Mouse (Mus musculus) skeletal muscle tissue, adult 2 months (tissue): ENCODE data around the gene Ncor2.

Source experiments
- DNase-seq: peaks from one replicate; pipeline ENCODE4 v3.0.0-alpha.2; 2012; ENCODE audit warnings: low read depth, low spot score

The Ncor2 gene

DNA sequence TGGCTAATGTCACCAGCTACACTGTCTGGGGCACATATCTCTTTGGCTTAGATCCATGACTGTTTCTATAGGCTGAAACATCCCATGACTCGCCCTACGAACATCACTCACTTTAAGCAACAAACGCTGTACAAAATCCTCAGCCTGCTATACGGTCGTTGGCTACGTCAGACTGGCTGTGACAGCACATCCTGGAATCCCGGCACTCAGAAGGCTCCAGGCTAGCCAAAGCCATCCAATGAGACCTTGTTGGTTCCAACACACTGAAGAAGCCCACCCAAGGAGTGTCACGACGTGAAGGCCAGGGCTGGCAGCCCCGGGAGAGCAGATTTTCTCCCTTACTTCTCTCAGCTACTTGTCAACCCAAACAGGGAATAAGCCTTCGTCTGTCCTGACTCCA lies 82.7 kb downstream of the Ncor2 start:
- DNase-seq: no peak

DNA sequence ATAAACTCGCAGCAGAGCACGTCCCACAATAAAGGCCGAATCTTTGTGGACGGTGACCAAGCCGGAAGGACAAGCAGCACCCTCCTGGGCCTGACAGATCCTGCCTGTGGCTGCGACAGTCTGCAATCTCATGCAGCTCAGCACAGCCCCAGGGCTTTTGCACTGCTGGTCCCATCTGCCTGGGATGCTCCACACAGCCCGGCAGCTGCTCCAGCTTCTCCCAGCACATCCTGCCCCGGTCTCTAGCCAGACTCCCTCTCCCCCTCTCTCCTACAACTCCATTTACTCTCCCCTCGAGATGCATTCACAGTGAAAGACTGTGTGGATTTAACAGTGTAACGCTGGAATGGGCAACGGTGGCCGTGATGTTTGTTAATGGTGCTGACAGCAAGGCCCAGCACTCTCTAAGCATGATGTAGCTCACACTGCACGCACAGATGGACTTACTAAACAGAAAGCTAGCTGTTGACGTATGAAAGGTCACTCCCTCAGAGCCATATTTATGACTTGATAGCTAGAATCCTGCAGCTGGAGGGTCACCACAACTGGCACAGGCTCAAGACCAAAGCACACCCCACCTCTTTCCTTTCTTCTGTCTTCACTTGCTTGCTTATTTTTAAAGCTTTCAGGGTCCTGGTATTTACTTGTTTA lies 83.4 kb downstream of the Ncor2 start:
- no peak for DNase-seq

DNA sequence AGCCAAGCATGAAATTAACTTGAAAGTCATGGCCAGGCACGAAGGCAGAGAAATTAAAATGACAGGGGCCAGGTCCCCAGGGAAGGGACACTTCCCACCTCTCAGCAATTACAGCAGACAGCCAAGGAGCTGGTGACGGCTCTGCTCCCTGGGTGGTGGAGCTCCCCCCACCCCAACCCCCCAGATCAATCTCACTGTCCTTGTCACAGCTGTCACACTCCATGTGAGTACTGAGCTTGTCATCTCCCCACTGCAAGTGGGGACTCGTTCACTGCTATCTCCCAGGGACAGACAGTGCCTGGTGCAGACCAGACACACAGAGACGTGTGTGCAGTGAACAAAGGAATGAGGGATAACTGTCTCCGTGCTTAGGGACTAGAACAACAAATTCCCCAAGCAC lies 85.2 kb downstream of the Ncor2 start:
- no peak for DNase-seq

DNA sequence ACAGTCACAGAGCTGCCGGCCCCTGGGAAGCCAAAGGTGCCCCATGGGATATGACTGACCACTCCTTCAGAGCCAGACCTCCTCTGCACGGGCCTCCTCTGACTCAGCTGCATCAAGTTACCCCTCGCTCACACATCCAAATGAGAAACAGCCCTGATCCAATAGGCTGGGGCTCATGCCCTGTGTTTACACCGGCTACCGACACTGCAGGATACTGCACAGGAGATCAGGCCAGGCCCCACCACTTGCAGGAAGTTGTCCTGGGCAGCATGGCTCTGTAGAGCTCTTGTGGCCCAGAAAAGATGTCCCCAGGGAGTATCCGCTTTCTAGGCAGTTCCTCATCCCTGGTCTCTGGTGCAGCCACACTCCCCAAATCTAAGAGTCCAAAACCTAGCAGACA lies 90.9 kb downstream of the Ncor2 start:
- peak; percentile 57 for DNase-seq

DNA sequence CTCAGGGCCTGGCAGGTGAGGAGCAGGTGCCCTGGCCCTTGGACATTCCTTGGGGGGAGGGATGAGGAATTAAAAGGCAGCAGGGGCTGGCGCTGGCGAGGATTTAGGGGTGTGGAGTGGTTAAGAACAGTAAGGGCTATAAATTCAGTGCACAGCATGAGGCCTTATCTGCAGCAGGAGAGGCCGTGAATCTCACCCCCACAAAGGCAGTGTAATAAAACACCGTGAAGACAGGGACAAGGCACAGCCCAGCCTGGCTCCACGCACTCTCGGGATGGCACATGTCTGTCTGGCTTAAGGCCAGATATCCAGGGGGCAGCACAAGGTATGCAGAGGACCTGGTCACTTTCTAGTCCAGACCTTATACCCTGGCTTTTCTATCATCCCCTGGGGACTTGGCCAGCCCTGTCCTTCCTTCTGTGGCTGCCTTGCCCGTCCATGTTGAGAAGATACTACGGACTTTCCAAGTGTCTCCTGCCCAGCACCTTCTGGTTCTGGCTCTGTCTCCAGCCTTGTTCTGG lies 93.9 kb downstream of the Ncor2 start:
- no peak for DNase-seq

DNA sequence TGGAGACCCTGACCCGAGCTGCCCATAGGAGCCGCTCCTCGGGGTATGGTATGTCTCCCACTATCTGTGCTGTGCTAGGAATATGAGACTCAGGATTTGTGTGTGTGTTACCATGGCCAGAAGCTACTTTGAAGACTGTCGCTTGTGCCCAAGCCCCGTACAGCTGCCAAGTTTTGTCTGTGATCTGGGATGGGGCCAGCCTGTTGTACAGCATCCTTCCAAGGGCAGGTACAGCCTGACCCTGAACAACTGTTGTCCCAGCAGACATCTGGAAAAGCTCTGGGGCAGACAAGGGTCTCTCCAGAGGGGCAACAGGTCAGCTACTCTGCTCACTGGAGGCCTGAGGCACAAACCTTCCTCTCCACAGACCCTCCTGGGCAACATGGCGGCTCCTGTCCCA lies 95.3 kb downstream of the Ncor2 start:
- DNase-seq: no peak

DNA sequence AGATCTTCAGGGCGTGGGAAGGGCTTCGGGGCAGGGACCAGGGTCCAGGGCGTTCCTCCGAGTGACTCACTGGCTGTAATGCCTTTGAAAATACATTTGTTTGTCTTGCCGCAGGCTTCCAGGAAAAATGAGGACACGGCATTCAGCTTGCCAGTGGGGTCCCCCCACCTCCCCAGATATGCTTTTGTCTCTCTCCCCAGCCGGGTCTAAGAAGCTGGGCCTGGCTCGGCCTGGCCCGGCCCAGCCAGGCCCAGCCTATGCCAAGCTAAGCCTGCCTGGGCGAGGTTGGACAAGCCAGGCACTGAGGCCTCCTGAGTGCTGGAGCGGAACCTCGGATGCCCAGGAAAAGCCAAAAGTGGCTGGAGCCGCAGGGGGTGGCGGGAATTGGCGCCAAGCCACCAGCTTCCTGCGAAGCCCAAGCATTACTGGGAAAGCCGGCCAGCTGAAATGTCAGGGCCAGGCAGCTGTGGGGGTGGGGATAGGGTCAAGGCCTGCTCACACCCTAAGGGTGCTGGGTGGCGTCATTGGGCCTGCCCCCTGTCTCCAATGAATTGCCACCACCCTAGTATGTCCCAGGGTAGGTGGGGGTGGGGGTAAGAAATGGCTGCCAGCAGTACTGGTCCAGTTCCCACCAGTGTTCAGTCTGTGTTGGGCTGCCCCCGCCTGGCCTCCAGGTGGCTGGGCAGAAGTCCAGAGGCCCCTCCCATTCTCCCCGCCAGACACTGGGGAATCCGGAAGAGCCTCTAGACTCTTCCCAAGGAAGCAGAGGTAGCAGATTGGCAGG lies 97.5 kb downstream of the Ncor2 start:
- peak; percentile 93 for DNase-seq

DNA sequence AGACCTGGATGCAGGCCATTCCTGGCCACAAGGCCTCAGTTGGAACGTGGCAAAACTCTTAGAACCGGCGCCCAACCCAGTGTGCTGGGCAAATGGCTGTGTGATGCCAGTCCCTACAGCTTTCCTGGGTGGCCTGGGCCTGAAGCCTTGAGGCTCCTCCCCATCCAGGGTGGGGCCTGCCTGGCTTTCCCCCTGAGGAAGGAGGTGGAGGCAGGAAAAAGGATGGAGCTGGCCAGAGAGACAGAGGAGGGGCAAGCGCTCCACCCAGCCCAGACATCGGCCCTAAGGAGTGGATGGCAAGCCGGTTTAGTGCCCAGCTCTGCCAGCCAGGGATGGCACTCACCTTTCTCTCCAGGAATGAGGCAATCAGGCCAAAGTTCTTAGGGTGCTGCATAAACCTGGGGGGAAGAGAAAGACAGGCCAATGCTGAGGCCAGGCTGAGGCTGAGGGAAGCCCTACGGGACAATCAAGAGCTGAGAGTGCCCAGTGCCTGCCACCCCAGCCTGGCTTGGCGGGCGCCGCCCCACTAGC lies 98.2 kb downstream of the Ncor2 start:
- peak; percentile 49 for DNase-seq

DNA sequence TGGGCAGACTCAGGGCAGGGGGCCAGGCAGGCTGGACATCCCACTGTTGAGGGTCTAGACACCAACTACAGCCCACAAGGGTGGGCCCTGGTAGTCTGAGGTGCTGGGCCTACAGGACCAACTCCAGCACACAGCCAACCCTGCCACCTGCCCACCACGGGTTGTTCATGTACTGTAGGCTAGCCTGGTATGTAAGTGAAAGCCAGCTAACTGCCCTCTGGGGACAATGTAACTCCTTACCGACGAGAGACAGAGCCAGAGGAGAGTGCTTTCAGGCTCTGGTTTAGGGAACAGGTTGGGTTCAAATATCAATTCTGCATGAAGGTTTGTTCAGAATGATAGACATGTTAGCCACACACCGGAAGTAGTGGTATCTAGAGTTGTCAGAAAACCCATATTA lies 98.7 kb downstream of the Ncor2 start:
- DNase-seq: no peak

DNA sequence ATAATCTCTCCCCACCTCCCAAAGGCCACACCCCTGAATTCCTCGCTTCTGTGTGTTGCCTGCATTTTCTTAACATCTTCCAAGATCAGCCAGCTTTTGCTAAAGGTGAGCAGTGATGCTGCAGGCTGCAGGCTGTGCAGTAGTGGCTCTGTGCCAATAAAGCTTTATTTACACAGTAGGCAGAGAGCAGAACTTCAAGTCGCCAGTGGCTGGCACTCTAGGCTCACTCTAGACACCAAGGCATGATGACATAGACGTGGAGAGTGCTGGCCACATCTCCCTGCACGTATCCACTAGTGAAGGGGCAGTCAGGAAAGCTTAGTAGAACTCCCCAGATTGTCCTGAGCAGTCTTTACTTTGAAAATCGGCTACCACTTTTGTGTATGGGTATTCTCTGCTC lies 100.8 kb downstream of the Ncor2 start:
- no peak for DNase-seq

DNA sequence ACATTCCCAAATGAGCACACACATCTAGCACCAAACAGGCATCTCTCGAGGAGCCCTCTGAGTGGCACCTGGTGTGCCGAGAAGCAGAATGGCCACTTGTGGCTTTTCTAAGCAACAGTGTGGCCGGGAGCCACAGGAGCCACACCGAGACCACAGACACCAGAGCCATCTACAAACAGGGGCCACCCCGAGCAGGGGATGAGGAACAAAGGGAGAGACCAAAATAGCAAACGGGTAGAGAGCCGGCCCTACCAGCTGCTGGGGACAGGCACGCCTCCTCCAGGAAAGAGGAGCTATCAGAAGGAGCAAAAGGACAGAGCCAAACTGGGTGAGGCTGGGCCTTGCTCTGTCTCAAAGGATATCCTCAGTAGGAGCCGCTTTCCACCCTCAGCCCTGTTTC lies 102.8 kb downstream of the Ncor2 start:
- no peak for DNase-seq

DNA sequence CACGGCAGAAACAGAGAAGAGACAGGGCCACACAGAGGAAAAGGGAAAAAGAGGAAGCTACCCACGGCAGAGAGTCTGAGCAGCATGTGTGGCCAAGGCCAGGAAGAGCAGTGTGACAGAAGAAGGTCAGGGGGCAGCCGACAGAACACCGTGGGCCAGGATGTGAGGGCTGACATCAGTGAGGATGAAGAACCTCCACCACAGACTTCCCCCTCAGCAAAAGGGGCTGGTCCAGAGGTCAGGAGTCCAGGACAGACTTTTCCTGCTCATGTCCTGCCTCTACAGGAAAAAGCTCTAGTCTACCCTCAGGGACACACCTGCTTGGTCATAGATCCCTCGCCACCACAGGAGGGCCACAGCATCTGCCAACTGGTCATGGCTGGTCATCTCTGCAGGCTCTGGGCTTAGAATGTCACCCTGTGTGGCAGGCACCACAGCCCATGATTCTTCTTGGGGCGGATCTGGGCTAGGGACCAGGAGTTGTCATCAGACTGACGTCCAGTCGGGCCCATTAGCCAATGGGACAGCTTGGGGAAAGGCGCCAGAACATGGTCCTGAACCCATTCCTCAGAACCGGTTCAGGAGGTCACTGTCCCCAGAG lies 104.3 kb downstream of the Ncor2 start:
- DNase-seq: peak; percentile 59

DNA sequence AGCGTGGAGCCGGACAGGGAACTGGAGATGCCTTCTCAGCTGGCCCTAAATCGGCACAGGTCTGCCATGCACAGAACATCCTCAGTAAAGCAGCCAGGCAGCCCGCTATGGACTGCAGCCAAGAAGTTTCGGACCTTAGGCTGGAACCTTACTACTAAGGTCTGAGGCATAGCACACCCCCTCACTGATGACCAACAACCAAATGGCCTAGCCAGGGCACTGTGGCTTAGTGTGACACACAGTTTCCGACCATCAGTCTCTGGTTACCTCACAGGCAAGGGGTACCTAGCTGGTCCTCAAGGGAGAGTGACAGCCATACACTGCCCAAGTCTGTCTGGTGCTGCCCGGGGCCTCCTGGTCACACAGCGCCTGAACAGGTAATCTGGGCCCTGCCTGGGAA lies 105.1 kb downstream of the Ncor2 start:
- no peak for DNase-seq

DNA sequence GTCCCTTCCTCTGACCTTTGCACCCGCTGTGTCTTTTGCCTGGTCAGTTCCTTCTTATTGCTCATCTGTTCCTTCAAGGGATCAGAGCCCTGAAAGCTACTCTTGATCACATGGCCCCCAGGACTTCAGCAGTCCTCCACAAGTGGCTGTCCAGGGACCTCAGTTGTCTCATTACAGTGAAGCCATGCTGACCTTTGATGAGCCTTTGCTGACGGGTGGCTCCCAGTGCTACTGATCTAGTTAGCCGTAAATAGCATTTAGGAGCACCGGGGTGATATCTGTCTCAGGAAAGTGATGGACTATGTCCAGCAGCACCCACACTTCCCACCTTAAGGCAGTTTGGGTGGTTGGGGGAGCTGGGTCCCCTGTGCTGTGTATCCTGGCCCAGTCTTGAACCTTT lies 105.7 kb downstream of the Ncor2 start:
- DNase-seq: peak; percentile 55

DNA sequence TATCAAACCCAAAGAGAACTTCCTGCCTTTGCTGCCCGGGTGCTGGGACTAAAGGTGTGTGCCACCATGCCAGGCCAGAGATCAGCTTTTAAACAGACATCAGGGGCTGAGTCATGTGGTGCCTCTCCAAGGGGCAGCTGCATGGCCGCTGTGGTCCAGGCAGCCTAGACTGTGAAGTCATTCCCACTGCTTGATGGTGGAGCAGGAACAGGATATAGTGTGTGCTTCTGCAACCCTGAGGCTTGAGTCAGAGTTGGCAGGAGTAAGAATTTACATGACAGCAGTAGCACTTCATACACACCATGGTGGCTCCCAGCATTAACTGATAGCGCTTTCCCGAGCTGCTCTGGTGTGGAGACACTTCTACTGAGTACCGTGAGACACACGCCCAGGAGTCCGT lies 106.6 kb downstream of the Ncor2 start:
- no peak for DNase-seq

DNA sequence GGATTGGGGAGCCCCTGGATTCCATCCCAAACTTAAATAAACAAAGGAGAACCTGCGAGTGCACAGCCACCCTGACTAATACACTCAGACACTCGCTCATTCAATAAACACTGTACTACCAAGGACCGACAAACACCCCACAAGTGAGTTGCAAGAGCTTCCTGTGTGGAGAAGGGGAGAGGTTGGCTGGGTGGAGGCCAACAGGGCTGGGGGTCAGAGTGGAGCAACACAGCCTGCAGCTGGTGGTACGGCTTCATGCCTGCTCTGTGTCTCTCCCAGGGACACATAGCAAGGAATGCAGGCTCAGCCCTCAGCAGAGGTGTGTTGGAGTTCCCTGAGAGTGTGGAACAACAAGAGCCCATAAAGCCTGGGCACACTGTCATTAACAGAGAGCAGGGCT lies 107.1 kb downstream of the Ncor2 start:
- DNase-seq: no peak

DNA sequence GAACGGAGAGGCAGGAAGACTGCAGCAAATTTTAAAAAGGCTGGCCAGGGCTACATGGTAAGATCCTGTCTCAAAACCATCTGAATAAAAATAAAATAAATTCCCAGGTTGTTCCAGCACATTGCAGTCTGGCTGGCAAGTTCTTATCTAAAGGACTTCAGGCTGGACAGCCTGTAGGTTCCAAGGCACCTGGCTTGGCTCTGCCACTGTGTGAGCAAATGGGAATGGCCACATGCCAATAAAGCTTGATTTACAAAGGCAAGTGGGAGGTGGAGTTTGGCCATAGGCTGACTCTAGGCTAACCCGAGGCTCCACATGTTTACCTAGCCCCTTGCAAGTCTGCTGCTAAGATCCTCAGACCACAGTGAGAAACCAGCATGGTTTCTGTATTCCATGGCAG lies 108.6 kb downstream of the Ncor2 start:
- DNase-seq: peak; percentile 67

DNA sequence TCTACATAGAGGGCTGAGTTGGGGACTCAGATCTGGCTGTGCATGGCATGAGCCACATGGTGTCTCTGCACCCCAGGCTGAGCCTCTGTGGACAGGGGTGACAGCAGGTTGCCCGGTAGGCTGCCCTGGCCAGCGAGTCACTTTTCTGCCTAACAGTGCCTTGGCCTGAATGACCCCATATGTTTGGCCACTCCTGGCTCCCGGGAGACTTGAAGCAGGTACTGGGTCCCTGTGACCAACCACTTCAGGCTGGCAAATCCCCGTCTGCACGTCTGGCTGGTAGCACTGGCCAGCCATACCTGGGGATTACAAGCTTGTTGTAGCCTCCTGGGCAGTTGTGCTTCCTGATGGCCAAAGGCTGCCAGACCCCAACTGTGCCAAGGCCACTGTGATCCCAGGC lies 109.1 kb downstream of the Ncor2 start:
- DNase-seq: no peak

DNA sequence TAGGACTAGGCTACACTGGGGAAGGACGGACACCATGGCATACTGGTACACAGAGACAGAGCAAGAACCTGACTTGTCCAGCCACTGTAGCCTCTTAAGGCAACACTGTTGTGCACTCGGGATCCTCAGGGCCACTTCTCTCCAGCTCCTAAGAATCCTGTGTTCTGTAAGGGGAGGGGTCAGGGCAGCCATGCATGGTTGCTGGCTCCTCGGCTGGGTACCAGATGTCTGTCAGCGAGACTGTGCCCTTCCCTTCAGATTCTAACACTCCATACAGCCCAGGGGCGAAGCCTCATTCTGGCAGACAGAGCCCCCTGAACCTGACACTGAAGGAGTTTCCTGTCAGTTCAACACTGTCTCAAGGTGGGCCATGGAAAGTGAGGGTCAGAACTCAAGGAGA lies 109.6 kb downstream of the Ncor2 start:
- DNase-seq: no peak

DNA sequence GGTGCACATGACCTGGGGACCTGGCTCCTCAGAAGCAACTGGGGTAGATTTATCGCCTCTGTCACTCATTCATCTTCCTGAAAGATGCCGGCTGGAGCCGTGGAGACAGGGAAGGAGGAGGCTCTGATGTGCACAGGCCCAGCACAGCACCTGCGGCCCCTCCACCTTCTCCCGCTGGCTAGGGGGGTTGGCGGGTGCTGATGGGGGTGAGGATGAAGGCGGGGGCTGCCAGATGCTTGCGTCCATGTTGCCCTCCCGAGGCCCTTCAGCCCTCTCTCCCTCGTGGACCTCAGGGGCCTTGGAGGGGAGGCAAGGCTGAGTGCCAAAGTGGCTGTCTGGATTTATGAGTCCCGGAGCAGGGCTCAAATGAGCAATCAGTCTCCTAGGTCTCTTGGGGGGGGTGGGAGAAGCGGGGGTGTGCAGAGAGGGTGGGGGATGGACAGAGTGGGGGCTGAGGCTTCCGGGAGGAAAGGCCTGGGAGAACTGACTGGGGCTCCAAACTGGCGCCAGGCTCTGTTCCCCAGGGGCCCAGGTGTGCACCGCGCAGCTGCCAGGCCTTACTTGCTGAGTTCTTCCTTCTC lies 110.6 kb downstream of the Ncor2 start:
- no peak for DNase-seq

DNA sequence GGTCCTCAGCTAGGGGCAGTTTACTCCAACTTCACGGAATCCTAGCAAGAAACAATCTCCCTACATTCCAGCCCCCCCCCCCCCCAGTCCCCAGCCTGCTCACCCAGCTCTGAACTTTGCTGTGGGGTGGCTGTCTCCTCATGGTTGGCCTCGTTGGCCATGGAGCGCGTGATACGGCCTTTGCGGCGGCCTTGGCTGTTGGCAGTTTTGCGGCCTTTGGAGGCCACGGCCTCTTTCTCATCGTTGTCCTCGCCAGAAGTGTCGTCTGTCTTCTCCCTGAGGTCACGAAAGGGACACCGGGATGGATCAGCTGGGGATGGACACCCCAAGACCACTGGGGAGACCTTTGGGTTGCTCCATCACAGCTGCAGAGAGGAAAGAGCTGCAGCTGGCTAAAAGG lies 111.3 kb downstream of the Ncor2 start:
- no peak for DNase-seq
